Mouse (Mus musculus) heart, embryonic 15.5 days (tissue): ENCODE results near the gene Ceacam20. TPM values are rescaled to one million over a fixed set of nuclear protein-coding genes. Genes with fewer than 3 reads are reported as not detected.
"Not testable (repeated sequence)": the region's sequence is repeated elsewhere in the genome, so short reads cannot be mapped to it uniquely, and the experiment has no call there.

Experiments used
- ATAC-seq: fragments of 200-750 bp; cut with Nextera tagmentation; replicated peaks from 2 replicates; pipeline ENCODE4 v1.8.0; 2017; ENCODE audit warnings: low read depth, moderate TSS enrichment; ENCODE audit not compliant: insufficient number of reproducible peaks, insufficient read depth, low FRiP score
- H3K27ac ChIP-seq: fragments of 300-500 bp; sonication (generic); 2 replicates; pipeline ENCODE4 v1.5.1; 2015; ENCODE audit warnings: mild to moderate bottlenecking, inconsistent platforms
- H3K27me3 ChIP-seq: fragments of 300-500 bp; sonication (generic); 2 replicates; pipeline ENCODE4 v1.6.1; 2015; ENCODE audit warnings: inconsistent platforms
- H3K36me3 ChIP-seq: fragments of 300-500 bp; sonication (generic); 2 replicates; pipeline ENCODE4 v1.6.1; 2015; ENCODE audit warnings: mild to moderate bottlenecking, inconsistent platforms
- H3K4me1 ChIP-seq: fragments of 300-500 bp; sonication (generic); replicated peaks from 2 replicates; pipeline ENCODE4 v1.6.1; 2015; ENCODE audit warnings: inconsistent platforms
- H3K4me2 ChIP-seq: fragments of 300-500 bp; sonication (generic); 2 replicates; pipeline ENCODE4 v1.6.1; 2015; ENCODE audit warnings: inconsistent platforms, mild to moderate bottlenecking, moderate library complexity
- H3K4me3 ChIP-seq: fragments of 300-500 bp; sonication (generic); 2 replicates; pipeline ENCODE4 v1.5.1; 2015; ENCODE audit warnings: mild to moderate bottlenecking, inconsistent platforms
- H3K9ac ChIP-seq: fragments of 300-500 bp; sonication (generic); 2 replicates; pipeline ENCODE4 v1.6.1; 2015; ENCODE audit warnings: mild to moderate bottlenecking, inconsistent platforms
- H3K9me3 ChIP-seq: fragments of 300-500 bp; sonication (generic); replicated peaks from 2 replicates; pipeline ENCODE4 v1.6.1; 2016; ENCODE audit warnings: inconsistent platforms
- WGBS: fragments of 180-500 bp; shearing (Covaris S2); methylation state at CpG from one replicate; pipeline ENCODE4 v1.1.7; 2015; ENCODE audit warnings: mixed read lengths; 5-methylcytosine and 5-hydroxymethylcytosine counted together
- polyA plus RNA-seq: library from polyadenylated mRNA; unstranded; fragments of >200 nt; fragmentation: Nextera tagmentation; extraction: Ambion mirVana; gene quantifications from 2 replicates; pipeline ENCODE4 v1.2.1, GENCODE M21; 2015

The Ceacam20 gene
- polyA plus RNA-seq, 1 experiment from 2014 or later, result not detected

DNA sequence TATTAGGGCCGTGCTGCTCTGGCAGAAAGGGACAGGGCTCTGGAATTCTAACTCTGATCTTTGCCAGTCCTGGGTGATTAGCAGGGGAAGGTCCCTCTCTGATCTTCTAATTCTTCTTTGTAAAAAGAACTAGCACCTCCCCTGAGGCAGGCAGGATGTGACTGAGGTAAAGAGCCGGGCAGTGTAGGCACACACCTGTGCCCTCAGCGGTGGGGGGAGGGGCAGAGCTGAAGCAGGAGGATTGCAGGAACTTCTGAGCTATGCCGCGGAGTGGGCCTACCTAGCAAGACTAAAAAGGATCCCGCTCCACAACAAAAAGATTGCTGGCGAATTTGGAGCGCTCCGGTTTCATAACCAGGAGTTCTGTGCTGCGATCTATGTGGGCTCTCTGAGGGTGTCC lies 15.2 kb upstream of the Ceacam20 start:
- ATAC-seq, result no peak; the same call in 1 of the 2 replicates
- no peak overlapping the region for H3K9ac ChIP-seq
- peaks cover 10% of the 10 kb centered on the region for H3K4me1 ChIP-seq
- no peaks in the 10 kb centered on the region for H3K36me3 ChIP-seq
- no peak overlapping the region for H3K27ac ChIP-seq
- H3K9me3 ChIP-seq, result no peaks in the 10 kb centered on the region
- H3K4me2 ChIP-seq, result no peak overlapping the region
- WGBS, result 52% methylated on average over 10 of the region's 10 CpGs
- no peak overlapping the region for H3K4me3 ChIP-seq
- no peaks in the 10 kb centered on the region for H3K27me3 ChIP-seq

DNA sequence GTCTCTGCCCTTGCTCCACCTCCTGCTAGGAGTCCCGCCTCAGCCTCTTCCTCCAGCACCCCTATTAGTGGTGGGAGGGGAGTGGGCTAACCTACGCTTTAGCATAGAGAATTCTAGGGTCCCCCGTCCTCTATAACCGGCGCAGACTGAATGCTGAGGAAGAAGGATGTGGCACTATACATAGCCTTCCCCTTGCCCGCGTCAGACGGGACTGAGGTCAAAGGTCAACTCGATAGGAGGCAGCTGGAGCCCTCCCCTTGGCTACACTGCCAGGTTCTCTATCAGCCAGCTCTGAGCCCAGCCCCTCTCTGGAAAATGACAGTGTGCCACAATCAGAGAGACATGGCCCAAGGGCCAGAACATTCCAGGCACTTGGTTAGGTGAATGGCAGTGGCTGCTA lies 14.6 kb upstream of the Ceacam20 start, which contains the start of gene Igsf23:
Igsf23 (minus strand) TSS at position 168 of the 400 bp plus-strand sequence.
- Histone ChIP-seq H3K4me1 (peaks cover 10% of the 10 kb centered on the region), H3K4me3 (no peak within 1 kb of the TSS), H3K27ac (no peak within 1 kb of the TSS), H3K9me3 (no peaks in the 10 kb centered on the region), H3K36me3 (no peaks in the 10 kb centered on the region), H3K27me3 (no peaks in the 10 kb centered on the region), H3K4me2 (no peak within 1 kb of the TSS), H3K9ac (no peak within 1 kb of the TSS)
- 37% methylated on average over 9 of the region's 9 CpGs for whole genome bisulfite sequencing
- peak; percentile 9; the same call in 1 of the 2 replicates for ATAC-seq

DNA sequence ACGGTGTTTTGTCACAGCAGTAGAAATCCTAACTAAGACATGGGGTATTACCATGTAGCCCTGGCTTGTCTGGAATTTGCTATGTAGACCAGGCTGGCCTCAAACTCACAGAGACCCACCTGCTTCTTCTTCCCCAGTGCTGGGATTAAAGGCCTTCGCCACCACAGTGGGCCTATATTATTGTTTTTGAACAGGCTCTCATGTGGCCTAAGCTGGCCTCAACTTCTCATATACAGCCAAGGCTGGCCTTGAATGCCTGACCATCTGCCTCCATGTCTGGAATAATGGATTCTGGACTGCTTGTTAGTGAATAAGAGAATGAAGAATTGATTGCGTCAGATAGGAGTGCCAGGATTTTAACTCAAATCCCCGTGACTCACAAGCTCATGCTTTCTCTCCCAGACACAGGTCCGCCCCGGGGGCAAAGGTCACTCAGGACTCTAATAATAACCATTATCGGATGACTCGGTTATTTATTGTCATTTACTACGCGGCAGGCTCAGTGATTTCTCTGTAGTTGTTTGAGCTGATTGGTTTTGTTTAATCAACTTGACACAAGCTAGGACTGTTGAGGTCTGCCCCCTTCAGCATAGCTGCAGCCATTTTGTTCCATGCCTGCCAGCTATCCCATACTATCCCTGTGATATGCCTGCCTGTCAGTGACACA lies 12.8 kb upstream of the Ceacam20 start:
- no peak overlapping the region for H3K9ac ChIP-seq
- H3K4me1 ChIP-seq, result peaks cover 12% of the 10 kb centered on the region
- 81% methylated on average over 10 of the region's 10 CpGs for WGBS
- no peak overlapping the region for H3K4me2 ChIP-seq
- no peaks in the 10 kb centered on the region for H3K27me3 ChIP-seq
- no peak overlapping the region for H3K27ac ChIP-seq
- no peaks in the 10 kb centered on the region for H3K36me3 ChIP-seq
- no peak for ATAC-seq
- H3K4me3 ChIP-seq, result no peak overlapping the region
- no peaks in the 10 kb centered on the region for H3K9me3 ChIP-seq

DNA sequence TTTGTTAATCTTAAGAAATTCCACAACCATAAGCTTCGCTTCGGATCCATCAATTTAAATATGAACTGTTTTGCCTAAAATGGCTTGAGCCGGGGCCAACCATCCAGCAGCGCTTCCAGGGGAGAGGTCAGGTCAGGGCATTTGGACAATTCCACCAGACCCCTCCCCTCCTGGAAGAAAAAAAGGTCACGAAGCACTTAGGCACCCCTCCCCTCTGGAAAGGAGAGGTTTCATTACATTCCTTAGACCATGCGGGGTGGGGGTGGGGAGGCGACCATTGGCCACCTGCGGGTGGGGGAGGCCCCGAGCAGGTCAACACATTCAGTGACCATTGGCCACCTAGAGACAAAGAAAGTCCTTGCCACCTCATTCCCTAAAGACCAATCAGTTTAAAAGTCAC lies 12.2 kb upstream of the Ceacam20 start:
- Histone ChIP-seq H3K9ac (no peak overlapping the region), H3K4me3 (no peak overlapping the region), H3K4me1 (peaks cover 12% of the 10 kb centered on the region), H3K4me2 (no peak overlapping the region), H3K36me3 (no peaks in the 10 kb centered on the region), H3K27me3 (no peaks in the 10 kb centered on the region), H3K27ac (no peak overlapping the region), H3K9me3 (no peaks in the 10 kb centered on the region)
- ATAC-seq, result no peak
- WGBS, result 64% methylated on average over 9 of the region's 9 CpGs

DNA sequence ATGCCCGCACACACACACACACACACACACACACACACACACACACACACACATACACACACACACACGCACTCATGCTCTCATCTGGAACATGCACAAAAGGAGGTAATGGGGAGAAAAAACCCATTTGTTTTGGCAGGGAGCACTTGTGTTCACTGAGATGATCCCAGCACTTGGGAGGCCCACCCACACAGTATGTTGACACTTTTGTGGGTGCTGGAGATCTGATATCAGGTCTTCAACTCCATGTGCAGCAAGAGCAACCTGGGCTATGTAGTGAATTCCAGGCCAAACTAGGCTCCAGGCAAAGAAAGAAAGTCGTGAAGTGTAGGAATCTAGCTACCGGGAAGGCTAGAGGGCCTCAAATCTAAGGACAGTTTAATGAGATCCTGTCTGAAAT lies 9.4 kb upstream of the Ceacam20 start:
- H3K9ac ChIP-seq, result no peak overlapping the region
- no peak overlapping the region for H3K4me3 ChIP-seq
- no peak overlapping the region for H3K27ac ChIP-seq
- no peaks in the 10 kb centered on the region for H3K36me3 ChIP-seq
- 63% methylated on average over 4 of the region's 4 CpGs for WGBS
- no peaks in the 10 kb centered on the region for H3K9me3 ChIP-seq
- no peaks in the 10 kb centered on the region for H3K27me3 ChIP-seq
- ATAC-seq, result no peak
- H3K4me1 ChIP-seq, result 0 out of 2 replicates have a peak, but pooled peaks cover 2% of the 10 kb centered on the region
- H3K4me2 ChIP-seq, result no peak overlapping the region

DNA sequence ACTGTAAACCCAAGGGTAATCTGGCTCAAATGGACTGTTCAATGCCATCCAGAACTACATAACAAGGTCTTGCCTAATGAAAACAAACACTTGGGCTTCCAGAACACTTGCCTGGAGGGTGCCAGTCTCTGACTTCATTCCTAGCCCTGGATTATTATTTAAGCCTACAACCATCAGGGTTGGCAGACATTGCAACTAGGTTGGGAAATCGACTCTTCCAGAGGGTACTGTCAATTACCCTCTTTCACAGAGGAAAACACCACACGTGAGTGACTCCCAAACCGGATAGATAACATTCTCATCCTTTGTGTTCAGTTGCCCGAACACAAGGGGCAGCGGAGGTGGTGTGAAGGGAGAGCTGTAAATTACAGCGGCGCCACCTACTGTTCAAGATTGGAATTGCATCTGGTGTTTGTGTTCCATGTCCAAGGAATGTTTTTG lies 8.9 kb upstream of the Ceacam20 start:
- H3K36me3 ChIP-seq, result no peaks in the 10 kb centered on the region
- H3K4me1 ChIP-seq, result 0 out of 2 replicates have a peak, but pooled peaks cover 2% of the 10 kb centered on the region
- no peak for ATAC-seq
- H3K9ac ChIP-seq, result no peak overlapping the region
- no peak overlapping the region for H3K27ac ChIP-seq
- no peak overlapping the region for H3K4me3 ChIP-seq
- no peaks in the 10 kb centered on the region for H3K27me3 ChIP-seq
- no peaks in the 10 kb centered on the region for H3K9me3 ChIP-seq
- 2% methylated on average over 7 of the region's 7 CpGs for WGBS
- H3K4me2 ChIP-seq, result no peak overlapping the region

DNA sequence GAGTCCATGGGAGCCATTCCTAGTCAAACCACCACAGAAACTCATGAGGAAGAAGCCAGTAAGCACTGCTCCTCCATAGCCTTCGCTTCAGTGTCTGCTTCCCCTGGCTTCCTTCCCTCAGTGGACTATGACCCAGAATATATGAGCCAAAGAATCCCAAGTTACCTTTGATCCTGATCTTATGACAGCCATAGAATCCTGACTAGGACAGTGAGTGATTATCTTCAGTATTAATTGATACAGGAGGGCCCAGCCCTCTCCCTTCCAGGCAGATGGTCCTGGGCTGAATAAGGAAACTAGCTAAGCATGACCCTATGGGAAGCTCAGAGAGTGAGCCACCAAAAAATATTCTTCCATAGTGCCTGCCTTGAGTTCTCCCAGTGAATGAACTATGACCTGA lies 2.8 kb upstream of the Ceacam20 start:
- no peak for ATAC-seq
- no peak overlapping the region for H3K27ac ChIP-seq
- no peaks in the 10 kb centered on the region for H3K9me3 ChIP-seq
- no peak overlapping the region for H3K9ac ChIP-seq
- H3K36me3 ChIP-seq, result no peaks in the 10 kb centered on the region
- no peak overlapping the region for H3K4me2 ChIP-seq
- no peaks in the 10 kb centered on the region for H3K4me1 ChIP-seq
- H3K27me3 ChIP-seq, result no peaks in the 10 kb centered on the region
- no peak overlapping the region for H3K4me3 ChIP-seq
- WGBS, result 84% methylated on average over 1 of the region's 1 CpGs

DNA sequence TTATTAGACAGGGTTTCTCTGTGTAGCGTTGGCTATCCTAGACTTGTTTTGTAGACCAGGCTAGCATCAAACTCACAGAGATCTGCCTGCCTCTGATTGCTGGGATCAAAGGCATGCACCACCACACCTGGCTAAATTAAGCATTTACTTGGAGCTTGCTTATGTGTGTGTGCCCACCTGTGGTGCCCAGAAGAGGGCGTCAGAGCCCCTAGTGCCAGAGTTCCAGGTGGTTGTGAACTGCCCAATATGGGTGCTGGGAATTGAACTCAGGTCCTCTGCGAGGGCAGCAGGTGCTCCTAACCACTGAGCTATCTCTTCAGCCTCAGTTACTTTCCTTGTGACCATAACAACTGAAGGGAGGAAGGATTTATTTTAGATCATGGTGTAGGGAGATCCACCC lies 3.9 kb downstream of the Ceacam20 start:
- H3K4me3 ChIP-seq, result no peak overlapping the region
- H3K9me3 ChIP-seq, result no peaks in the 10 kb centered on the region
- no peak overlapping the region for H3K9ac ChIP-seq
- 79% methylated on average over 3 of the region's 3 CpGs for WGBS
- no peak overlapping the region for H3K27ac ChIP-seq
- no peaks in the 10 kb centered on the region for H3K27me3 ChIP-seq
- no peaks in the 10 kb centered on the region for H3K36me3 ChIP-seq
- no peaks in the 10 kb centered on the region for H3K4me1 ChIP-seq
- H3K4me2 ChIP-seq, result no peak overlapping the region
- ATAC-seq, result no peak

DNA sequence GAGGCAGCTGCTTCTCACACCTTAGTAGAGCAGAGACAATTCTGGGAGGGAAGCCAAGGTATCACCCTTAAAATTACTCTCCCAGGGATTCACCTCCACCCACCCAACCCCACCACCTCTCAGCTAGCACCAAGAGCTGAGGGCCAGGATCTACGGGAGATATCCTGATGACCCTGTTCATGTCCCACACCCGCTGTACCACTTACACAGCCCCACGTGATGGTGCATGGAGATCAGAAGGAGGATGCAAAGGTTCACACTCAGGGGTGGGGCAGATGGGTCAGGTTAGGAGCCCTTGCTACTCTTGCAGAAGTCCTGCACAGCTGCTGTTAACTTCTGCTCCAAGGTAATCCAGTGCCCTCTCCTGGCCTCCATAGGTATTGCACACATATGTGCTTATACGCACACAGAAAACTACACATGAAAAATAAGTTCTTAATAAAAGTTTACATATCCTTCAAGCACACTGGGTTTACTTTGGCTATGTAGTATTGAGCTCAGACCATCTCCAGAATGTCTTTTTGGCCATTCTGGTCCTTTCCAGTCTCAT lies 4.4 kb downstream of the Ceacam20 start:
- no peaks in the 10 kb centered on the region for H3K36me3 ChIP-seq
- H3K4me1 ChIP-seq, result no peaks in the 10 kb centered on the region
- H3K4me2 ChIP-seq, result no peak overlapping the region
- H3K9me3 ChIP-seq, result no peaks in the 10 kb centered on the region
- H3K9ac ChIP-seq, result no peak overlapping the region
- no peaks in the 10 kb centered on the region for H3K27me3 ChIP-seq
- WGBS, result 87% methylated on average over 4 of the region's 4 CpGs
- no peak for ATAC-seq
- no peak overlapping the region for H3K27ac ChIP-seq
- no peak overlapping the region for H3K4me3 ChIP-seq

DNA sequence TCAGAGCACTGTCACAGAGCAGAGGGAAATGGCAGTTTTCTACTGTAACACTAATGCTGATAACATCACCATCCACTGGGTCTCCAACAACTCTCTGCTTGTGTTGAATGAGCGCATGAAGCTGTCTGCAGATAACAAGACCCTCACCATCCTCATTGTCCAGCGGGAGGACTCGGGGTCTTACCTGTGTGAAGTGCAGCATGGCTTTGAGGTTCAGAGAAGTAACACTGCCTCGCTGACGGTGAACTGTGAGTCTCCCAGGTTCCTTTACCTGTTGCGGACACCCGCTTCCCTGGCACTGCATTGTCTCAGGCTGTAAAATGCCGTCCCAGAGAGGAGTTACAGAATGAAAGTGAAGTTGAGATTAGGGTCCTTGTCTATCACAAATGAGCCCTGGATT lies 5.0 kb downstream of the Ceacam20 start:
- no peaks in the 10 kb centered on the region for H3K36me3 ChIP-seq
- H3K9me3 ChIP-seq, result no peaks in the 10 kb centered on the region
- no peak overlapping the region for H3K4me2 ChIP-seq
- WGBS, result 89% methylated on average over 8 of the region's 8 CpGs
- no peaks in the 10 kb centered on the region for H3K27me3 ChIP-seq
- H3K4me1 ChIP-seq, result no peaks in the 10 kb centered on the region
- no peak for ATAC-seq
- no peak overlapping the region for H3K9ac ChIP-seq
- no peak overlapping the region for H3K4me3 ChIP-seq
- H3K27ac ChIP-seq, result no peak overlapping the region

DNA sequence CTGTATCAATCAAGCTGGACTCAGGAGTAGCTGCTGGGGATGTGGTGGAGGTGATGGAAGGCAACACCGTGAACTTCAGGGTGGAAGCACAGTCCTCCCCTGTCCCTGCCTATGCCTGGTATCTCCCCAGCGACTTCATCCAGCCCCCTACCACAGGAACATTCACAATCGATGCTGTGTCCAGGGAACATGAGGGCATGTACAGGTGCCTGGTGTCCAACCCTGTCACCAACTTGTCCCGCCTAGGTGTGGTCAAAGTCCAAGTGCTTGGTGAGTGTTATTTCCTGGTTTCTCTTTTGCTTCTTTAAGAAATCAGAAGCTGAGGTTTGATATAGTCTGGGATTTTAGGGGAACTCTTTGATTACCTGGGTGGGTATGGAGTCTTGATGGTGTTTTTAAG lies 6.3 kb downstream of the Ceacam20 start:
- Histone ChIP-seq H3K27ac (no peak overlapping the region), H3K4me3 (no peak overlapping the region), H3K9me3 (no peaks in the 10 kb centered on the region), H3K27me3 (no peaks in the 10 kb centered on the region), H3K36me3 (no peaks in the 10 kb centered on the region), H3K4me1 (no peaks in the 10 kb centered on the region), H3K4me2 (no peak overlapping the region), H3K9ac (no peak overlapping the region)
- no peak for ATAC-seq
- 81% methylated on average over 4 of the region's 4 CpGs for WGBS

DNA sequence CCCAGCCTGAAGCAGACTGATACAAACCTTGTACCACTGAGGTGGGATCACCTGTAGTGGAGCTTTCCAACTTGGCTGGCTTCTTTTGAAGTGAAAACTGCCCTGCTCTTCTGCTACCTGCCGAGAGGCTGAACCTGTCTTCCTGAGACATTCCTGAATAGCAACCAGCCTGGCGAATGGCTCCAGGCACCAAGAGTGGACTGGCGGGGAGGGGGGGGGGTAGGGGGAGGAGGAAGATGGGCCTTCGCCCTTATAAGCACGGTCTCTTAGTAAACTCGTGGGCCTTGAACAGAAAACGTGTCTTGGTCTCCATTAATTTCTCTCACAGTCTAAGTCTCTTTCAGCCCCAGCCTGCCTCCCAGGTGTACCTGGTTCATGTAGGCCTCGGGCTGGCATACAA lies 26.0 kb downstream of the Ceacam20 start, which contains the start of gene Nlrp9b:
Nlrp9b (plus strand) TSS at position 301 of the 400 bp plus-strand sequence.
- not testable (repeated sequence) for H3K4me3 ChIP-seq, H3K36me3 ChIP-seq, H3K4me2 ChIP-seq, H3K9me3 ChIP-seq, ATAC-seq, H3K27ac ChIP-seq, H3K9ac ChIP-seq, H3K27me3 ChIP-seq, H3K4me1 ChIP-seq
- 51% methylated on average over 8 of the region's 8 CpGs for whole genome bisulfite sequencing
